Mouse (Mus musculus): ENCODE data around the gene Rhbdl1. TPM values are rescaled to one million over a fixed set of nuclear protein-coding genes. Genes with fewer than 3 reads are reported as not detected.
A peak's percentile ranks its signal among the peaks of the same experiment; 100 is the strongest.

The Rhbdl1 gene
- 10 to 100 TPM; 42.1 to 43.4 TPM for total RNA-seq (2021)
- long read RNA-seq, transcript Rhbdl1-201 (8 exons, 1,711 nt), result major isoform, 40 of 70 reads
- long read RNA-seq, partial matches to known transcripts, result 30 of 70 reads
- long read RNA-seq, other reads (novel, unspliced or antisense), result 0 of 70 reads

DNA sequence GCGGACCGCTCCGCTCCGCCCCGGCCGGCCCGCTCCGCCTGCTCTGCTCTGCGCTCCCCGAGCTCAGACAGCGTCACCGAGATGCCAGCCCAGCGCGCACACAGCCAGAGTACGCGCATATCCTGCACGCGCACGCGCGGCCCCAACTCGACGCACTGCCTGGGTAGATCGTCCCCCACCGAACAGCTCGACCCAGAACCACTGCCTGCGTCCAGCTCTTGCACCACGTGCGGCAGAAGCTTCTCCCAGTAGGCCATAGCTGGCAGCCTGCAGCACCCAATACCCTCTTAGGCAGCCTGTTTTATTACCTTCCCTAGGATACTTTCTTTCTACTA lies at the start of gene Rhbdl1:
Gene Rhbdl1 (minus strand): TSS at position 220 of the 335 bp plus-strand sequence.
- DNase-seq (ENCODE audit: low spot score in 2 of 2), result peak; percentile 84 to 90

DNA sequence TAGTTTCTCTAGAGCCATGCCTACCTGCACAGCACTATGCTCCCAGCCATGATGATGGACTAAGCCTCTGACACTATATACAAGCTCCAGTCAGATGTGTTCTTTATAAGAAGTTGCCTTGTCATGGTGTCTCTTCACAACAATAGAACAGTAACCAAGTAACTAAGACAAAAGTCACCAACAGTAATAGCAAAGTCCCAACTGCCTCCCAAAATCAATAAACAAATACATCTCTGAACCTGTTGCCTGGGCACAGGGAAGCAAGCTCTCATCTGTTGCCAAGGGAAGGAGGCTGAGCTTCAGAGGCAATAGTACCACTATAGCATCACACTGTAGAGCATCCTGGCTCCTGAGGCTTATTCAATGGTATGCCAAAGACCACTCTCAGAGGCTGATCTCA lies 49.7 kb upstream of the Rhbdl1 start:
- no peak for DNase-seq (ENCODE audit: low spot score in 2 of 2)

DNA sequence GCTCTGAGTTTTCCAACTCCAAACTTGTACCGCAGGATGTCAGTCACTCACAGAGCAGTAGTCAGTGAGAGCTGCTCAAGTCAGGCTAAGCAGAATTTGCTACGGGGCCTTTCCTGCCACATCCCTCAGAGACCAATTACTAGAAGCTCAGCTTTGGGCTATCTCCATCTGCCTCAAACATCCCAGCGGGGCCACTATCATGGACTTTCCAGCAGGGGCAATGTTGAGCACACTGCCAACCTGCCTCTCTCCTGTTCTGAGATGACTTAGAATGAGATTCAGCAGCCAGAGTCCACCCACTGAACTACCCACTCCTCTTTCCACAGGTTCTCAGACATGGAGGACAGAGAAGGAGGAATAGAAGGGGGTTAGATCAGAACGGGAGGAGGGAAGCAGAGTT lies 48.5 kb upstream of the Rhbdl1 start:
- no peak for DNase-seq (ENCODE audit: low spot score in 2 of 2)

DNA sequence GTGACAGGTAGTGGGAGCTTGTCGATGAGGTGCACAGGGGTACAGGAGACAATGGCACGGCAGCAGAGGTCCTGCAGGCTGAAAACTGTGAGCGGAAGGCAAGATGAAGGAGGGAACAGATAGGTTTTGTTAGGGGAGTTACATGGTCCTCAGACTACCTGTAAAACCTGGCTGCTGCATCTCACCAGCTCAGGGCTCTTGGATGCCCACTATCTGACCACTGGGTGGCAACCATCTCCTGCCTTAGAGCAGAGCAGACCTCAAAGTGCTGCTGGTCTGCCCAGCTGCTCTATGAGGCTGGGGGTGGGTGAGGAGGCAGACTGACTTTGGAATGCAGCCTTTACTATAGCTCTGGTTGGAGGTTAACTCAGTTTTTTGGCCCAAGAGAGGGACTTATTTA lies 46.7 kb upstream of the Rhbdl1 start:
- no peak for DNase-seq (ENCODE audit: low spot score in 2 of 2)

DNA sequence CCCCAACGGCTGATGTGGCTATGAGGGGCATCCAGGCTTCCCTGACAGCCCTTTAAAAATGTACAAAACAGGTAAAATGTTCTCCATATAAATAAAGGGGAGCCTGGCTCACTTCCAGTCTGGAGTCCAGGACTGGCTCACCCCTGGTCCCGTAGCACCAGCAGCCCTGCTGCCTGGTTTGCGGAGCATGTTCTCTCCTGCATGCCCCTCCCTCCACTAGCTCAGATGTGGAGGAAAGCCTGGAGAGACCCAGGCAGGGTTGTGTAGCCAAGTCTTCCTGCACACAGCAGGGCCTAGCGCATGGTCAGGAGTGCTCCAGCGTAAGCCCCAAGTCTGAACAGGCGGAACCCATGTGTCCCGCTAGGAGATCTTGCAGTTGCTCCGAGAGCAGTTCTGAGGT lies 46.2 kb upstream of the Rhbdl1 start:
- no peak for DNase-seq (ENCODE audit: low spot score in 2 of 2)

DNA sequence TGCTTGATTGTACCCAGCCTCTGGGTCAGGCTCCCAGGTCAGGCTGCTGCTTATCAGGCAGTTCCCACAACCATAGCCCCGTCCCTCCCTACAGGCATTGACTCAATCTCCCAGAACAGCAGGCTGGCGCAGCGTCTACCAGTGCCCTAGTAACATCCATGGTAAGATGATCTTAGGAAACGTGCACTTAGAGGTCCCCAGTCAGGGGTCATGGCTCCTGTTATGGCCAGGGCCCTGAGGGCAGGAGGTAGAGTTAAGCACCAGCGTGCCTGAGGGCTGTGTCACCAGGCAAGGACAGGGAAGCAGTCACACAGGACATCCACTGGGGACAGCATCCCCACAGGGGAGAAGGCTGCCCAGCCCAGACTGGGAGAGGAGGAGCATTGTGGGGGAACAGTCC lies 45.2 kb upstream of the Rhbdl1 start:
- no peak for DNase-seq (ENCODE audit: low spot score in 2 of 2)

DNA sequence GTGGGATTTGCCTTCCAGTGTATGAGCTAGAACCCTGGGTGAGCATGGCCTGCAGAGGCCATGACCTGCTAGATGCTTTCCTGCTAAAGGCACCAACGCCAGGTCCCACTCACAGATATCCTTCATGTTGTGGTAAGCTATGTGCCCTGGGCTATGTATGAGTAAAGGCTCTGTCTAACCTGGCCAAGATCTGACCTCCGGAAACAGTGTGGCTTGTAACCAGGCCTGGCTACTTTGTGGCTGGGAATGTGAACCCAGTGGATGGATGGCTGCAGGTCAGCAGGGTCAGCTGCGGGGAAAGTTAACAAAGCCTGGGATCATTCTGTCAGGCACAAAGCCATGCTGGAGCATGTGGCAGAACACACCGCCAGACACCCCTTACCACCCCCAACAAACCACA lies 44.6 kb upstream of the Rhbdl1 start:
- DNase-seq (ENCODE audit: low spot score in 2 of 2), result no peak

DNA sequence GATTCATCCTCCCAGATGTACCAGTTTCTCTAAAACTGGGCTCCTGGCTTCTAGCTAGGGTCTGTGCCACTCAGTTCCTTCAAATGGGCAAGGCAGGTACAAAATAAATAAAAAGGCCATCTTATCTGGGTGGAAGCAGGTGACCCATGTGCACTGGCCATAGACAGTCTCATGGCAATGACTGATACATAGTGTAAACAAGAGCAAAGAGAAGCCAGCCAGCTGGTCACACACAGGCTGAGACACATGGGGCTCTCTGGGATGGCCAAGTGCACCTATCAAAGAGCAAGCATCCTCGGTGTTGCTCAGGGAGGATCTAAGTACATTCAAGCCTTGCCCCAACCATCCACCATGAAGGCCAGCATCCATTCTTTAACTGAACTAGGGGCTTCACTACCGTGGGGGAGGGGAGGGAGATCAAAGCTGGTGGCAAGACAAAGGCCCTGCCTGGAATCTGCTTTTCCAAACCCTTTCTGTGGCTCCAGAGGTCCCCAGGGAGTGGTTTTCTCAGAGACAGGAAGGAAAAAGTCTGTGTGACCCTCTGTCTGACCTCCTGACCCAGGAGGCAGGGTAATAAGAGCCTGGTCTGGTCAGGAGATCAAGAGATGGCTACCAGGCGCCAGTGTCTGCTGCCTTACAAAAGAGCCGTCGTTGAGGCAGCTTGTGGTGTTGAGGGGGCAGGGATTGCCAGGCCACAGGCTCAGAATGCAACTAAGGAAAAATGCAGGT lies 44.0 kb upstream of the Rhbdl1 start:
- DNase-seq (ENCODE audit: low spot score in 2 of 2), result no peak

DNA sequence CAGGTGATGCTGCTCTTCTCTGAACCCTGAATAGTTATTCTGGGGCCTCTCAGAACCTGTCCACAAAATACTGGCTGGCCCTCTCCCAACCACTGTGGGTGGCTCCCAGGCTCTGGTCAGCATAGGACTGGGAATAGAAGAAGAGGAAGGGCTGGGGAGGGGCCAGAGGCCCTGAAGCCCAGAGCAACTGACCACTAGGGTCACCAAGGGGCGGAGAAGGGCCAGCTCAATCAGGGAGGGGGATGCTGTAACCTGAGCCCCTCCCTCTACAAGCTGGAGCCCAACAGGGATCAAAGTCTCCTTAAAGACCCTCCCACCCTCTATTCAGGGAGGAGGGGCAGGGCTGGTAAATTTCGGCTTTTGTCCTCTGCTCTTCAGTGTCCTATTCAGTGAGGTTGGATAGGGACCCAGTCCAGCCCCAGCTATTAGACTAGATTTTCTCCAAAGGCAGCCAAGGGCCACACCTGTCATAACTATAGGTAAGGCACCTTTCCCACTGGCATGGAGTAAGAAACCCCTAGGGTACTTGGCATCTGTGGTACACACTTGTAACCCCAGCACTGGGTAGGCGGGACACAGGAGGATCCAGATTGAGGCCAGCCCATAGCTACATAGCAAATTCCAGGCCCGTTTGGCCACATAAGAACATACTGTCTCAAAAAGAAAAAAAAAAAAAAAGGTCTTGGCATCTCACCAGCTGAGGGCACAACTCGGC lies 43.3 kb upstream of the Rhbdl1 start, which contains the start of gene Wfikkn1:
Gene Wfikkn1 (minus strand): TSS at position 663 of the 715 bp plus-strand sequence.
- DNase-seq (ENCODE audit: low spot score in 2 of 2), result no peak

DNA sequence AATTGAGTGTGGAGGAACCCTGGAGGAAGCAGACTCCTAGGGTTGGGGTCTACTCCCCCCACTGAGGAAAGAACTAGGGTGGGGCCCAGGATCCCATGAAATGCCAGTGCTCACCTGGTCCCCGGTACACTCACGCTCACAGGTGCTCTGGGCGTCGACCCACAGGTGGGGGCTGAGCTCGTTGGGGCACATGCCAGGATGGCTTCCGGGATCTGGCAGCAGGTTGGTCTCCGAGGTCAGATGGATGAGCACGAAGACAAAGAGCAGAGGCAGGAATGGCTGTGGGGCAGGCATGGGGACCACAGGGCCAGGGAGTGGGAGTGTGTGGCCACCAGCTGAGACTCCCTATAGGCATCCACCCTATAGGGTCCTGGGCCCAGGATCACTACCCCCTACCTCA lies 42.7 kb upstream of the Rhbdl1 start:
- no peak for DNase-seq (ENCODE audit: low spot score in 2 of 2)

DNA sequence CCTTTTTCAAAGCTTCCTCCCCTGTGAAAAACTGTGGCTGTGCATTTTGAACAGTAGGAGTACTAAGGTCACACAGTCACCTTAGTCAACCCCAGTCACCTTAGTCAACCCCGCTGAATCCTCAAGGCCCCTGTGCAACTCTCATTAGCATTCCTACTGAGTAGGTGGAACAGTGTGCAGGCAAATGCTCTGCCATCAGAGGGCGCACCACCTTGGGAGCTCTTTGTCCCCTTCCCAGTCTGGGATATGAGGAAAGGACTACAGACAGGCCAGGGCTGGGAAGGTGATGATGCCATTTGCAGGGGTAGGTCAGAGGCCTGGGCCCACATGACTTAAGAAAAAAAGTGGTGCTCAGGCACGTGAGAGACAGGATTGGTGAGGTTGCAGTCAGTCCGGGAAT lies 42.2 kb upstream of the Rhbdl1 start:
- peak in 1 of 2 experiments; percentile 69 for DNase-seq (ENCODE audit: low spot score in 2 of 2)

DNA sequence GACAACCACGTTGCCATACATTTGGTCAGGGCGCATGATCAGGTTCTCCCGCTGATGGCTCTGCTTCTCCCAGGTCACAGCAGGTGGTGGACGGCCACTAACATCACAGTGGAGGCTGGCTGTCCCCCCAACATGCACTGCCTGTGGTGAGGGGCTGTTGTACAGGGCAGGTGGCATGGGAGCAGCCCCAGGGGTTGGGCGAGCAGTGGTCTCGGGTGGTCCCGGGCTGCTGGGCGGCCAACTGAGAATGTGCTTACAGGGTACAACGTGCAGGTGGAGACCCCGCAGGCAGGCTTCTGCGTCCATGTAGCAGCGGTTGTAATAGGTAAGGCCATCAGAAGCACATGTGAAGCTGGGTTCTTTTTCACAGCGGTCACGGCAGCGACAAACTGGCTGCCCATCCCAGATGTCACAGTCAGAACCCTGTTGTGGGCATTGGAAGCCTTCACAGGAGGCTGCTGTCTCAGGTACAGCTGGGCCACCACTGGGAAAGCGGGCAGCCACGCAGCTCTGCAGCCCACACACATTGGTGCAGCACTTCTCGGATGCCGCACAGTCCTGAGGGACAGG lies 41.6 kb upstream of the Rhbdl1 start:
- no peak for DNase-seq (ENCODE audit: low spot score in 2 of 2)

DNA sequence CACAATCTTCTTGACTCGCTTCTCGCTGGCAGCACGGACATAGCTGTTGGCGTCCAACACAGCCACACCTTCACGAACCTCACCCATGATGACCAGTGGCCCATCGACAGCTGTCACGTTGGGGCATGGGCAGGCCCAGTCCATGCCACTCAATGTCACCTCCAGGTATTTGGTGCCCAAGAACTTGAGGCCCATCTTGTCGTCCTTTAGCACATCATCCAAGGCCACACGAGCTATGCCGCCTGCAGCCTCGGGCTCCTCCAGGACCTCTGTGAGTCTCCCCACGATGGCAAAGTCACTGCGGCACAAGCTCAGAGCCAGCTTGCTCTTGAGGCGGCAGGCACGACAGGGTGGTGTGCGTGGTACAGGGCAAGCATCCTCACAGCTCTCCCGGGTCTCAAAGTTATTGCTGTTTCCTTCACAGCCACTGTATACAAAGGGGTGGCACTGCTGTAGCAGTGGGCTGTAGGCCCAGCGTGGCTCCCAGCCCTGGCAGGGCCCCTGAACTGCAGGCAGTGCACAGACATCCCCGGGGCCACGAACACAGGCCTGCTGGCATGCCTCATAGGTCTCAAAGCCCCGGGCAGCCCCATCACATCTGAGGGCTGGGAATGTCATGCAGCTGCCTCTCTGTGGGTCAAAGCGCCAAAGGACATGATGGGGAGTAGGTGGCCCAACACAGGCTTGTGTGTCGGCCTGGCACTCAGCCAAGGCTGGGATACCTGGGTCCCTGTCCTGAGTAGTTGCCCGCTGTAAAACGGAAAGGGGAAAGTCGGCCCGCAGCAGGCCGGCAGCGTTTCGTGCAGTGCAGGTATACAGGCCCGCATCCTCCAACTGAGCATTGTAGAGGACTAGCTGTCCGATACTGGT lies 40.9 kb upstream of the Rhbdl1 start:
- DNase-seq (ENCODE audit: low spot score in 2 of 2), result no peak

DNA sequence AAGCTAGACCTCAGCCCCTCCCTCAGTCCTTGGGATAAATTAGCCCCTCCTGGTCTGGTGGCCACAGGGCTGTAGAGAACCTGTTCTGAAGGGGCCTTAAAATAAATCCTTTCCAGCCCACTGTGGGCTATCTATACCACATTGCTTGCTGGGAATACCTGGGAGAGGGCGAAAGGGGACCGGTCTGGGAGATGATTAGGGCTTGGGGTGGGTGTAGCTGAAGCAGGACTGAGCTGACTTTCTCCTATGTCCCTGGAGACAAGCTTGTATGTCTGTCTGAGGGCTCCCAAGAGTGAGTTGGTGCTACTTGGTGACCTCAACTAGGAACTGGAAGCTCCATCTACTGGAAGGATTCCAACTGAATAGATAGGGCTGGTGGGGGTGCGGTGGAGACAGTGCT lies 39.9 kb upstream of the Rhbdl1 start:
- DNase-seq (ENCODE audit: low spot score in 2 of 2), result no peak

DNA sequence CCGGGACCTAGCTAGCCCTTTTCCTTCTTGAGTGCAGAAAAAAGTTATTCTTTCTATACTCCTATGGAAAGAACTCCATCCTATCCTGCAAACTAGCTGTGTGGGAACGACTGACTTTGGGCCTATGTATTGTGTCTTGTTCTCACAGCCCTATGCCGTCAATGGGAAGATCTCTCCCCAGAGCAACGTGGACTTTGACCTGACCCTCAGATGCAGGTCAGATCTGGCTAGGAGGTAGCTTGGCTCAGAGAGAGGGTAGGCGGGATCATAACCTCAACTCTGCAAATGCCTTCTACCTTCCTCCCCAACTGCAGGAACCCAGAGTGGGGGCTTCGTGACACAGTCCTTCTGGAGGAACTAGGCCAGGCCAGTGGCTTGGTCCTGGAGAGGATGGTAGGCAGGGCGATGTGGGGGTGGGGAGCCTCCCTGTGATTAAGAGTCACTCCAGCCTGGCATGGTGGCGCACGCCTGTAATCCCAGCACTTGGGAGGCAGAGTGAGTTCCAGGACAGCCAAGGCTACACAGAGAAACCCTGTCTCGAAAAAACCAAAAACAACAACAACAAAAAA lies 39.3 kb upstream of the Rhbdl1 start:
- no peak for DNase-seq (ENCODE audit: low spot score in 2 of 2)

DNA sequence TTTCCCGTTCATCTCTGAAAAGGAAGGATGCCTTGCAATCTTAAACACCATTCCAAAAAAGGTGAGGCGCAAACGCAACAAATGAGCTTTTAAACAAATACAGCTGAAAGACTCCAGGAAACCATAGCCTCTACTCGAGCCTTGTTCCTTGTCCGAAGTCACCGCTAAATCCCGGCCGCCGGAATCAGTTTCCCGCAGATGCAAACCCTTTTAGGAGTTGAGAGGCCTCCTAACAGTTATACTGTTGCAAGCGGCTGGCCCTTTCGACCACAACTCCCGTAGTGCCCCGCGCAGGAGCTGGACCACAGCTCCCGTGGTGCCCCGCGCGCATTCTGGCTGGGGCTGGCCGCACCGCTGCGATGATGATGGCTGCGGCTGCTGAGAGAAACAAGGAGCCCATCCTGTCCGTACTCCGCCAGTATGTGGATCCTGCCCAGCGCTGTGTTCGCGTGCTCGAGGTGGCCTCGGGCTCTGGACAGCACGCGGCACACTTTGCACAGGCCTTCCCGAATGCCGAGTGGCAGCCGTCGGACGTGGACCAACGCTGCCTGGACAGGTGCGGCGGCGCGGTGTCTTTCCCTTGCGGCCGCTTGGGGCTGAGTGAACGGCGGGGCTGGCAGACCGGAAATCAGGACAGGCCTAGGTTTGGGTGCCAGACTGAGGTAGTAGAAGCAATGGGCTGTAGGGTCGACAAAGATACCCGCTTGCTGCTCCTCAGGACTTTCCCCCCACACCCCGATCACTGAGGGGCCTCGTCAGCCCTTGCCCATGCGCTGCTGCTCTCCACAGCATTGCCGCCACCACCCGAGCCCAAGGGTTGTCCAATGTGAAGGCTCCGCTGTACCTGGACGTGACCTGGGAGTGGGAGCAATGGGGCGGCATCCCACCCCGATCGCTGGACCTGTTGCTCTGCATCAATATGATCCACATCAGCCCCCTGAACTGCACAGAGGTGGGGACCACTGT lies 38.4 kb upstream of the Rhbdl1 start:
- peak; percentile 88 to 93 for DNase-seq (ENCODE audit: low spot score in 2 of 2)

DNA sequence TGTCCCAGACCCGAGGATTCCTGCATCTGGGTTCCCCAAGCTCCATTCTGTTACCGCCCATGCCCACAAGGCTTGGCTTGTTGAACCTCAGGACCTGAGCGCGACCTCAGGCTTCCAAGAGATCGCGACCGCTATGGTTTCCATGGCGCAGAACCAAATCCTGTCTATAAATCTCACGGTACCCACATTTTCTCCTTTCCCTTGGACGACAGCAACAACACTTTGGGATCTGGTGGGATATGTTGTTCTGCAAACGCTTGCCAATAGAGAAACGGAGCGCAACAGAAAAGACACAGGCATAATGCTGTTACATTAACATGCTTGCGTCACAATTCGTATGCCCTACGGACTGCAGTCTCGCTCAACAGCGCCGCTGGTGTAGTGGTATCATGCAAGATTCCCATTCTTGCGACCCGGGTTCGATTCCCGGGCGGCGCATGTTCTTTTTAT lies 37.7 kb upstream of the Rhbdl1 start, which contains the start of gene Mettl26:
Gene Mettl26 (plus strand): TSS at position 354 of the 450 bp plus-strand sequence.
- peak; percentile 95 to 99 for DNase-seq (ENCODE audit: low spot score in 2 of 2)

DNA sequence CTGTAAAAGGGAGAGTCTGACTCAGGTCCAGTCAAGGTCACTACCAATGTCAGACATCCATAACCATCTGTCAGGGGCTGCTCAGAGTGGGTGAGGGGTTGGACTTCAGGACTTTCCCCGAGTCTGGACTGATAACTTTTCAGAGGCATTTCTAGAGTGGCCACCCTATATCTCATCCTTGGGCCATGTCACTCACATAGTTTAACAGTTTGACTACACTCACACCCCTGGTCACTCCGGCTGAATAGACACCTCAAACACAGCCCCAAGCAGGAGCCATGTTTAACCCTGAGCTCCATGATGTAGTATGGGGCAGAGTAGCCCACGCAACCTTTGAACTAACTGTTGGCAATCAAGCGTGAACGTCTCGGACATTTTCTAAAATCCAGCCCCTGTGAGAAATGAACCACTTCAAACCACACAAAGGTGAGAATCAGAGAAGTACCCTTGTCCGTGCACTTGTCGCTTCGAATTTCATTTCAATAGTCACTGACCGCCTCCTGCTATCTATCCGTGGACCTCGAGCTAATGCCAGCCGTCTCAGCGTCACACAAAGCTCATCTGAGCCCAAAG lies 37.1 kb upstream of the Rhbdl1 start:
- no peak for DNase-seq (ENCODE audit: low spot score in 2 of 2)

Measured in layer of hippocampus, adult 18-20 months (tissue).